Mouse (Mus musculus): ENCODE measurements around the gene Nme4. TPM values are rescaled to one million over a fixed set of nuclear protein-coding genes. Genes with fewer than 3 reads are reported as not detected.
"Not testable (repeated sequence)": the region's sequence is repeated elsewhere in the genome, so short reads cannot be mapped to it uniquely, and the experiment has no call there.

The Nme4 gene
- polyA plus RNA-seq, 1 experiment from 2014 or later: 111 TPM

DNA sequence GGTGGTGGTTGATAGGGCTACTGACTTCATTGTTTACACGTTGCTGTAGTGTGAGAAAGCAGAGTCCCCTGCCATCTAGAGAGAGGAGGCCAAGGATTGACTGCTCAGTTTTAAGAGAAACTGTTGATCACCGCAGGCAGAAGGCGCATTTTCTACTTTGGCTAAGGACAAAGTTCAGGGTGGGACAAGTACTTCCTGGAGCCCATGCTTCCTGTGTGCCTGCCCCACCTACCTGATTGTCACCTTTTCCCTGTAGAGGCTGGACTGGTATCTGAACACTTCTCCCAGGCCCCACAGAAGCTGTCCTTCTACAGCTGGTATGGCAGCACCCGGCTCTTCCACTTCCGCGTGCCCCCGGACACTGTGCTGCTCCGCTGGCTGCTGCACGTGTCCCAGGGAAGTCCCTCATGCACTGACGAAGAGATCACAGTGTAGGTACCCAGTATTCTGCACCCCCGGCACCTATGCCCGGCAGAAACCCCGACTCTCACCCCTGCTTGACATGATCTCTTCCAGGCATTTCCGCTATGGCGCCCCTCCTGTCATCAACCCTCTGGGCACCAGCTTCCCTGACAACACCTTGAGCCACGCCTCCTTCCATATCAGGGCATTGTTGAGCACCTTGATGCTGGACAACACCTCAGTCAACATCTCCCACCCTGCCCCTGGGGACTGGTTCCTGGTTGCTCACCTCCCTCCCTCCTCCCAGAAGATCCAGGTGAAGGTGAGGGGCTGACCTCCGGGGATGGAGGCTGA is 21.3 kb upstream of the Nme4 start:
- Histone ChIP-seq H3K4me3 (ENCODE audit: low read depth, low read length) (no peak overlapping the region), H3K27me3 (ENCODE audit: control insufficient read depth, insufficient read depth, low read length) (peaks cover 45% of the 10 kb centered on the region), H3K9ac (ENCODE audit: low read length) (no peak overlapping the region), H3K27ac (replicated peaks; ENCODE audit: low read depth, low read length) (no peak overlapping the region), H3K9me3 (ENCODE audit: control insufficient read depth, low read length) (no peaks in the 10 kb centered on the region), H3K36me3 (ENCODE audit: control insufficient read depth, insufficient read depth, low read length) (no peaks in the 10 kb centered on the region), H3K4me1 (ENCODE audit: control insufficient read depth, insufficient read depth, low read length) (peaks cover 8% of the 10 kb centered on the region; the same call in 1 of the 2 replicates), H3K4me2 (ENCODE audit: low read depth, severe bottlenecking) (no peak overlapping the region)
- ATAC-seq (ENCODE audit: insufficient number of reproducible peaks, low FRiP score, low TSS enrichment, low read depth) (no peak), DNase-seq (ENCODE audit: low spot score) (no peak)
- 86% methylated on average over 17 of the region's 17 CpGs for WGBS

DNA sequence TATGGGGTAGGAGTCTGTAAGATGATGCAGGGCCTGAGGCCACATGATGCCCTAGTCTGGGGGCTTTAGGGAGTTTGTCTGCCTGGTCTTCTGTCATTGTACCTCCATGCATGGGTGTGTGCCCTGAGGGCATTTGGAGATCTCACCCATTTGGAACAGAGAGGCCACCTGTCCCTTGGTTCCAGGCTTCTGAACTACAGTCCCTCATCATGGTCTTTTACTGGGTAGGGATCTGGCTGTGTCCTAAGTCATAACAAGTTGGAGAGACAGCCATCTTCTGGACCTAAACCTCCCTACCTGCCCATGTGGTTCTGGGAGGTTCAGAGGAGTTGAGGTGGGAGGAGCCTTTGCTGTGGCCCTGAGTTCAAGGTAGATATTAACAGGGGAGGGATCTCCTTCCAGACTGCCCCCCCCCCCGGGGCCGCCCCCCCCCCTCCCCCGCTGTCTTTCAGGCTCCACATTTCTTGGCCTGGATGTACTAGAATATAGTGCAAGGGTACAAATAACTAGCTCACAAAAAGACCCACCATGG is 20.6 kb upstream of the Nme4 start:
- Histone ChIP-seq H3K9ac (ENCODE audit: low read length) (no peak overlapping the region), H3K27ac (replicated peaks; ENCODE audit: low read depth, low read length) (no peak overlapping the region)

GRCm38 (mm10) chr17:26115205-26115898 is 19.9 kb upstream of the Nme4 start:
- H3K36me3 ChIP-seq (ENCODE audit: control insufficient read depth, insufficient read depth, low read length): no peaks in the 10 kb centered on the region
- H3K9ac ChIP-seq (ENCODE audit: low read length): no peak overlapping the region
- no peak for DNase-seq (ENCODE audit: low spot score)
- H3K4me1 ChIP-seq (ENCODE audit: control insufficient read depth, insufficient read depth, low read length): peaks cover 16% of the 10 kb centered on the region
- H3K27me3 ChIP-seq (ENCODE audit: control insufficient read depth, insufficient read depth, low read length): peaks cover 56% of the 10 kb centered on the region
- H3K4me2 ChIP-seq (ENCODE audit: low read depth, severe bottlenecking): no peak overlapping the region
- no peak overlapping the region for H3K4me3 ChIP-seq (ENCODE audit: low read depth, low read length)
- H3K27ac ChIP-seq (replicated peaks; ENCODE audit: low read depth, low read length): no peak overlapping the region
- ATAC-seq (ENCODE audit: insufficient number of reproducible peaks, low FRiP score, low TSS enrichment, low read depth): no peak
- WGBS: 87% methylated on average over 7 of the region's 7 CpGs
- H3K9me3 ChIP-seq (ENCODE audit: control insufficient read depth, low read length): no peaks in the 10 kb centered on the region

More for the DNA sequence above, 20.6 kb upstream of the Nme4 start:
- no peaks in the 10 kb centered on the region for H3K9me3 ChIP-seq (ENCODE audit: control insufficient read depth, low read length)
- no peak overlapping the region for H3K4me3 ChIP-seq (ENCODE audit: low read depth, low read length)
- no peaks in the 10 kb centered on the region for H3K36me3 ChIP-seq (ENCODE audit: control insufficient read depth, insufficient read depth, low read length)
- peaks cover 11% of the 10 kb centered on the region for H3K4me1 ChIP-seq (ENCODE audit: control insufficient read depth, insufficient read depth, low read length)
- ATAC-seq (ENCODE audit: insufficient number of reproducible peaks, low FRiP score, low TSS enrichment, low read depth): no peak
- no peak for DNase-seq (ENCODE audit: low spot score)
- WGBS: 54% methylated on average over 2 of the region's 3 CpGs
- peaks cover 52% of the 10 kb centered on the region for H3K27me3 ChIP-seq (ENCODE audit: control insufficient read depth, insufficient read depth, low read length)
- no peak overlapping the region for H3K4me2 ChIP-seq (ENCODE audit: low read depth, severe bottlenecking)

- not testable (repeated sequence) for H3K9ac ChIP-seq (ENCODE audit: low read length); DNase-seq (ENCODE audit: low spot score); H3K4me2 ChIP-seq (ENCODE audit: low read depth, severe bottlenecking); H3K36me3 ChIP-seq (ENCODE audit: control insufficient read depth, insufficient read depth, low read length); H3K4me3 ChIP-seq (ENCODE audit: low read depth, low read length); ATAC-seq (ENCODE audit: insufficient number of reproducible peaks, low FRiP score, low TSS enrichment, low read depth); H3K9me3 ChIP-seq (ENCODE audit: control insufficient read depth, low read length); H3K27ac ChIP-seq (replicated peaks; ENCODE audit: low read depth, low read length)
- 63% methylated on average over 7 of the region's 7 CpGs for WGBS
- H3K27me3 ChIP-seq (ENCODE audit: control insufficient read depth, insufficient read depth, low read length): peaks cover 58% of the 10 kb centered on the region
- H3K4me1 ChIP-seq (ENCODE audit: control insufficient read depth, insufficient read depth, low read length): peaks cover 16% of the 10 kb centered on the region
These were observed 19.1 kb upstream of the Nme4 start for GRCm38 (mm10) chr17:26114461-26114860.

DNA sequence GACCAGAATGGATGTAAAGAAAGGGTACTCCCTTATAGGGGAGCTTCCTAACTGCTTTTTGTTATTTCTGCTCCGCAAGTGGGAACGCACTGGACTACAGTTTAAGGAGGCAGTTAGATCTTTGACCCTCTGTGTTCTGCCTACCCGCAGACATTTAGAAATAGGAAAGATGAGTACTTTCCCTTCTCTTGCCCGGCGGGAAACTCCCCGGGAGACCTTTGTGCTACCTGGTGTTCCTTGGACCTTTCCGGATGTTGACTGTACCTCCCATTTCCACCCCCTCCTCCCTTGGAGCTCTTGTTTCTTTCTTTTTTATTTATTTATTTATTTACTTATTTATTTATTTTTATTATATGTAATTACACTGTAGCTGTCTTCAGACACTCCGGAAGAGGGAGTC is 18.7 kb upstream of the Nme4 start:
- WGBS: 11% methylated on average over 8 of the region's 8 CpGs

DNA sequence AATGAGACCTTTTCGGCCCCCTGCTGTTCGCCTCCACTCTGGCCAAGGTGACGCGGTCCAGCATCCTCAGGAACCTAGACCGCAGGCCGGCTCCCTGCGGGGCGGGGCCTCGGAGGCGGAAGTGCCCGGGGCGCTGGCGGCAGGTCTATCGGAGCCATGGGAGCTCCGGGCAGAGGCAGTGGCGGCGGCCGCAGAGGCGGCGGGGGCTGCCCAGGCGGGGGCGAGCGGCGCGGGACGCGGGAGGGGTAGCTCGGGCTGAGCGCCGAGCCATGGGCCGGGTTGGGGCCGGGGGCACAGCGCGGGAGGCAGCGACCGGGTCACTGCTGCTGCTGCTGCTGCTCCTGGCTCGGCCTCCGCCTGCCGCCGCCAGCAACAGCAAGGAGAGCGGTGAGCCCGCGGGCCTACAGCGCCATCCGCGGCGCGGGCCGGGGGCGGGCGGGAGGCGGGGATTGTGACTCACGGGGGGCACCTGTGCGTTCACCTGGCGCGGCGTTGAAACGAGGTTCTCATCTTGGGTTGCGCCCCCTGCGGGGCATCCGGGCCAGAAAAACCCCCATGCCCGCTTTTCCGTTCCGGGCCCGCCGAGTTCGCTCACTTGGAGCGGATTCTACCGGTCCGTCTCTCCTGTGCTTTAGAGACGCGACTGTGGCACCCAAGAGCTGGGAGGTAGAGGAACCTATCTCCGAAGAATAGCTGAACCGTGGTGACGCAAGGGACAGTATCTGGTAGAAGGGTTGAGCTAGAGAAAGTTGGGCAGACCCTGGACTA is 18.0 kb upstream of the Nme4 start, which contains the start of gene Tmem8:
Tmem8 (plus strand) TSS at position 119 of the 768 bp plus-strand sequence.
- H3K27ac ChIP-seq (replicated peaks; ENCODE audit: low read depth, low read length): no peak within 1 kb of the TSS
- ATAC-seq (ENCODE audit: insufficient number of reproducible peaks, low FRiP score, low TSS enrichment, low read depth) (peak; percentile 41; the same call in 1 of the 2 replicates), DNase-seq (ENCODE audit: low spot score) (peak; percentile 77)
- H3K9me3 ChIP-seq (ENCODE audit: control insufficient read depth, low read length): no peaks in the 10 kb centered on the region
- H3K4me2 ChIP-seq (ENCODE audit: low read depth, severe bottlenecking): peak within 1 kb of the TSS; percentile 98
- under 1% methylated on average over 59 of the region's 75 CpGs for WGBS
- H3K9ac ChIP-seq (ENCODE audit: low read length): peak within 1 kb of the TSS; percentile 58
- H3K27me3 ChIP-seq (ENCODE audit: control insufficient read depth, insufficient read depth, low read length): peaks cover 58% of the 10 kb centered on the region
- H3K36me3 ChIP-seq (ENCODE audit: control insufficient read depth, insufficient read depth, low read length): no peaks in the 10 kb centered on the region
- H3K4me3 ChIP-seq (ENCODE audit: low read depth, low read length): peak within 1 kb of the TSS; percentile 59
- peaks cover 16% of the 10 kb centered on the region for H3K4me1 ChIP-seq (ENCODE audit: control insufficient read depth, insufficient read depth, low read length)

More for the DNA sequence above, 18.7 kb upstream of the Nme4 start:
- no peak for DNase-seq (ENCODE audit: low spot score)
- Histone ChIP-seq H3K27me3 (ENCODE audit: control insufficient read depth, insufficient read depth, low read length) (peaks cover 58% of the 10 kb centered on the region), H3K9ac (ENCODE audit: low read length) (no peak overlapping the region), H3K4me1 (ENCODE audit: control insufficient read depth, insufficient read depth, low read length) (peaks cover 16% of the 10 kb centered on the region), H3K4me2 (ENCODE audit: low read depth, severe bottlenecking) (peak overlapping the region; percentile 98), H3K9me3 (ENCODE audit: control insufficient read depth, low read length) (no peaks in the 10 kb centered on the region), H3K27ac (replicated peaks; ENCODE audit: low read depth, low read length) (no peak overlapping the region), H3K36me3 (ENCODE audit: control insufficient read depth, insufficient read depth, low read length) (no peaks in the 10 kb centered on the region), H3K4me3 (ENCODE audit: low read depth, low read length) (peak overlapping the region; percentile 59)
- no peak for ATAC-seq (ENCODE audit: insufficient number of reproducible peaks, low FRiP score, low TSS enrichment, low read depth)

- Histone ChIP-seq H3K9me3 (ENCODE audit: control insufficient read depth, low read length) (no peaks in the 10 kb centered on the region), H3K27ac (replicated peaks; ENCODE audit: low read depth, low read length) (no peak overlapping the region), H3K27me3 (ENCODE audit: control insufficient read depth, insufficient read depth, low read length) (peaks cover 56% of the 10 kb centered on the region), H3K9ac (ENCODE audit: low read length) (no peak overlapping the region; the same call in 1 of the 2 replicates), H3K4me3 (ENCODE audit: low read depth, low read length) (peak overlapping the region; percentile 59), H3K4me2 (ENCODE audit: low read depth, severe bottlenecking) (peak overlapping the region; percentile 98), H3K36me3 (ENCODE audit: control insufficient read depth, insufficient read depth, low read length) (no peaks in the 10 kb centered on the region), H3K4me1 (ENCODE audit: control insufficient read depth, insufficient read depth, low read length) (peaks cover 16% of the 10 kb centered on the region)
- DNase-seq (ENCODE audit: low spot score) (no peak), ATAC-seq (ENCODE audit: insufficient number of reproducible peaks, low FRiP score, low TSS enrichment, low read depth) (no peak)
- 23% methylated on average over 14 of the region's 14 CpGs for WGBS
These were observed 17.3 kb upstream of the Nme4 start for GRCm38 (mm10) chr17:26112751-26113150.

- H3K27ac ChIP-seq (replicated peaks; ENCODE audit: low read depth, low read length): no peak overlapping the region
- no peaks in the 10 kb centered on the region for H3K9me3 ChIP-seq (ENCODE audit: control insufficient read depth, low read length)
- H3K27me3 ChIP-seq (ENCODE audit: control insufficient read depth, insufficient read depth, low read length): peaks cover 52% of the 10 kb centered on the region
- H3K4me1 ChIP-seq (ENCODE audit: control insufficient read depth, insufficient read depth, low read length): peaks cover 16% of the 10 kb centered on the region
- no peak for ATAC-seq (ENCODE audit: insufficient number of reproducible peaks, low FRiP score, low TSS enrichment, low read depth)
- H3K36me3 ChIP-seq (ENCODE audit: control insufficient read depth, insufficient read depth, low read length): no peaks in the 10 kb centered on the region
- no peak overlapping the region for H3K4me2 ChIP-seq (ENCODE audit: low read depth, severe bottlenecking)
- H3K4me3 ChIP-seq (ENCODE audit: low read depth, low read length): no peak overlapping the region
- H3K9ac ChIP-seq (ENCODE audit: low read length): no peak overlapping the region
- WGBS: 26% methylated on average over 4 of the region's 4 CpGs
- DNase-seq (ENCODE audit: low spot score): no peak
These were observed 16.3 kb upstream of the Nme4 start for GRCm38 (mm10) chr17:26111722-26112121.
